Mouse (Mus musculus): ENCODE results near the gene Maco1.

DNA sequence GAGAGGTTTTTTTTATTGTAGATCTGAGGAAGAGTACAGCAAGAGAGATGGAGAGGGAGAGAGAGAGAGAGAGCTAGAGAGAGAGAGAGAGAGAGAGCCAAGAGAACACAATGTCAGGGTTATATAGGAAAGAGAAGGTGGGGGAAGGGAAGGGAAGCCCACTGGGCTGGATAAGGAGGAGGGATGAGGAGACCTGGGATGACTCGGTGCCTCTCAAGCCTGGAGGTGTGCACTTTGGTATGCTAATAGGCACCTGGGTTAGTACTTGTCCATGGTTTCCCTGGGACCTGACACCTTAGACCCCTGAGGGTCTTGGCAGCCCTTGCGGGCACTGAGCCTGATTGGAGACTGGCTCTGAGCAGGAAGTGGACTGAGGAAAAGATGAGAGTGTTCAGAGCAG, 18.8 kb upstream of the Maco1 start:
- no peak for TF ChIP-seq POLR2A (IDR thresholded peaks at IDR 0.05; ENCODE audit: borderline replicate concordance, low read depth, low read length)
- no peak for TF ChIP-seq CTCF (IDR thresholded peaks at IDR 0.05; ENCODE audit: low read depth, low read length)

Measured in bone marrow macrophage, adult 2 months (primary cell).